Mouse (Mus musculus): ENCODE measurements around the gene Myo18b. TPM values are rescaled to one million over a fixed set of nuclear protein-coding genes. Genes with fewer than 3 reads are reported as not detected.

The Myo18b gene
- total and polyA plus RNA-seq, 3 experiments, result not detected

GRCm38 (mm10) chr5:112679251-112679650 lies 216.9 kb downstream of the Myo18b start:
- H3K79me2 ChIP-seq (replicated peaks; ENCODE audit: control insufficient read depth, extremely low read depth, insufficient read depth, poor library complexity, severe bottlenecking), result no peaks in the 10 kb centered on the region
- no peak overlapping the region for H3K4me3 ChIP-seq (replicated peaks in 1 of 3; ENCODE audit: low read depth in 2 of 3, low read length in 2 of 3, poor library complexity in 1 of 3)
- no peak for DNase-seq (ENCODE audit: extremely low read depth)
- H3K4me2 ChIP-seq (ENCODE audit: insufficient read depth, low read depth, poor library complexity, severe bottlenecking), result no peak overlapping the region
- TF ChIP-seq ETS1 (conservative IDR thresholded peaks at IDR 0.05; ENCODE audit: low read depth, low read length) (no peak), USF2 (conservative IDR thresholded peaks at IDR 0.05; ENCODE audit: low read depth, low read length) (no peak), IRF4 (IDR thresholded peaks at IDR 0.05; ENCODE audit: low read depth, low read length) (no peak), HCFC1 (IDR thresholded peaks at IDR 0.05; ENCODE audit: low read depth, low read length) (no peak), USF1 (IDR thresholded peaks at IDR 0.05; ENCODE audit: low read depth, low read length) (no peak), MAFK (IDR thresholded peaks at IDR 0.05; ENCODE audit: insufficient replicate concordance, low read length) (no peak), SIN3A (IDR thresholded peaks at IDR 0.05; ENCODE audit: low read length) (no peak), RCOR1 (conservative IDR thresholded peaks at IDR 0.05; ENCODE audit: low read depth, low read length) (no peak), RAD21 (IDR thresholded peaks at IDR 0.05; ENCODE audit: low read depth, low read length) (no peak), POLR2AphosphoS2 (IDR thresholded peaks at IDR 0.05; ENCODE audit: low read depth, low read length) (no peak), CHD2 (IDR thresholded peaks at IDR 0.05; ENCODE audit: low read length) (no peak), PAX5 (IDR thresholded peaks at IDR 0.05; ENCODE audit: low read length) (no peak), EP300 (IDR thresholded peaks at IDR 0.05; ENCODE audit: low read length) (no peak), NRF1 (IDR thresholded peaks at IDR 0.05; ENCODE audit: low read depth, low read length) (no peak), TBP (conservative IDR thresholded peaks at IDR 0.05; ENCODE audit: low read depth, low read length) (no peak), MEF2A (IDR thresholded peaks at IDR 0.05; ENCODE audit: borderline replicate concordance, low read depth, low read length) (no peak), MYC (IDR thresholded peaks at IDR 0.05; ENCODE audit: low read depth, low read length) (no peak), JUND (conservative IDR thresholded peaks at IDR 0.05; ENCODE audit: low read depth, low read length) (no peak), MAZ (IDR thresholded peaks at IDR 0.05; ENCODE audit: low read depth, low read length) (no peak)
- no peaks in the 10 kb centered on the region for H3K27me3 ChIP-seq (replicated peaks)
- H3K9ac ChIP-seq (ENCODE audit: insufficient read depth, low read depth), result no peak overlapping the region
- in situ Hi-C loops (cut with MboI; ENCODE audit: low pct_ligation_motif_present, low pct_unique_long_range_greater_than_20kb, low sequenced_read_pairs), result no loop called here
- dilution Hi-C loops (cut with MboI; ENCODE audit: extremely low pct_ligation_motif_present, extremely low pct_unique_long_range_greater_than_20kb, low sequenced_read_pairs), result no loop called here
- no peak overlapping the region for H3K27ac ChIP-seq (ENCODE audit: insufficient read depth, low read depth)
- H3K4me1 ChIP-seq (ENCODE audit: control insufficient read depth in 1 of 2, insufficient read depth in 2 of 2), result no peaks in the 10 kb centered on the region
- peaks cover 89% of the 10 kb centered on the region for H3K9me3 ChIP-seq (replicated peaks; ENCODE audit: low read length)
- H3K36me3 ChIP-seq (replicated peaks in 1 of 2; ENCODE audit: control insufficient read depth in 1 of 2, insufficient read depth in 1 of 2, low read length in 1 of 2), result no peaks in the 10 kb centered on the region

GRCm38 (mm10) chr5:112678153-112678552 lies 218.0 kb downstream of the Myo18b start:
- no peak overlapping the region for H3K4me3 ChIP-seq (replicated peaks in 1 of 3; ENCODE audit: low read depth in 2 of 3, low read length in 2 of 3, poor library complexity in 1 of 3)
- no peaks in the 10 kb centered on the region for H3K36me3 ChIP-seq (replicated peaks in 1 of 2; ENCODE audit: control insufficient read depth in 1 of 2, insufficient read depth in 1 of 2, low read length in 1 of 2)
- H3K27me3 ChIP-seq (replicated peaks), result no peaks in the 10 kb centered on the region
- H3K9ac ChIP-seq (ENCODE audit: insufficient read depth, low read depth), result no peak overlapping the region
- peaks cover 90% of the 10 kb centered on the region for H3K9me3 ChIP-seq (replicated peaks; ENCODE audit: low read length)
- H3K4me2 ChIP-seq (ENCODE audit: insufficient read depth, low read depth, poor library complexity, severe bottlenecking), result no peak overlapping the region
- DNase-seq (ENCODE audit: extremely low read depth), result no peak
- H3K27ac ChIP-seq (ENCODE audit: insufficient read depth, low read depth), result no peak overlapping the region
- H3K79me2 ChIP-seq (replicated peaks; ENCODE audit: control insufficient read depth, extremely low read depth, insufficient read depth, poor library complexity, severe bottlenecking), result no peaks in the 10 kb centered on the region
- TF ChIP-seq CTCF (conservative IDR thresholded peaks at IDR 0.05 in 1 of 2, IDR thresholded peaks at IDR 0.05 in 1 of 2; ENCODE audit: low read depth in 2 of 2, low read length in 2 of 2), result no peak
- no peak for TF ChIP-seq JUN (IDR thresholded peaks at IDR 0.05; ENCODE audit: insufficient read depth, low read depth, low read length)
- TF ChIP-seq NELFE (IDR thresholded peaks at IDR 0.05; ENCODE audit: low read depth, low read length), result no peak
- no peak for TF ChIP-seq MAZ (IDR thresholded peaks at IDR 0.05; ENCODE audit: low read depth, low read length)
- no peak for TF ChIP-seq IRF4 (IDR thresholded peaks at IDR 0.05; ENCODE audit: low read depth, low read length)
- TF ChIP-seq UBTF (IDR thresholded peaks at IDR 0.05; ENCODE audit: low read depth, low read length), result no peak
- no peak for TF ChIP-seq ZMIZ1 (IDR thresholded peaks at IDR 0.05; ENCODE audit: low read depth, low read length)
- no peak for TF ChIP-seq RAD21 (IDR thresholded peaks at IDR 0.05; ENCODE audit: low read depth, low read length)
- no peak for TF ChIP-seq USF2 (conservative IDR thresholded peaks at IDR 0.05; ENCODE audit: low read depth, low read length)
- TF ChIP-seq MAFK (IDR thresholded peaks at IDR 0.05; ENCODE audit: insufficient replicate concordance, low read length), result no peak
- TF ChIP-seq SMC3 (IDR thresholded peaks at IDR 0.05; ENCODE audit: low read depth, low read length), result no peak
- TF ChIP-seq ZKSCAN1 (IDR thresholded peaks at IDR 0.05; ENCODE audit: borderline replicate concordance, low read depth, low read length), result no peak
- TF ChIP-seq TBP (conservative IDR thresholded peaks at IDR 0.05; ENCODE audit: low read depth, low read length), result no peak
- TF ChIP-seq ZC3H11A (IDR thresholded peaks at IDR 0.05; ENCODE audit: low read depth, low read length), result no peak
- TF ChIP-seq NRF1 (IDR thresholded peaks at IDR 0.05; ENCODE audit: low read depth, low read length), result no peak
- TF ChIP-seq TCF12 (IDR thresholded peaks at IDR 0.05; ENCODE audit: low read depth, low read length), result no peak
- TF ChIP-seq HCFC1 (IDR thresholded peaks at IDR 0.05; ENCODE audit: low read depth, low read length), result no peak
- TF ChIP-seq ETS1 (conservative IDR thresholded peaks at IDR 0.05; ENCODE audit: low read depth, low read length), result no peak
- in situ Hi-C loops (cut with MboI; ENCODE audit: low pct_ligation_motif_present, low pct_unique_long_range_greater_than_20kb, low sequenced_read_pairs) (no loop called here), dilution Hi-C loops (cut with MboI; ENCODE audit: extremely low pct_ligation_motif_present, extremely low pct_unique_long_range_greater_than_20kb, low sequenced_read_pairs) (no loop called here)
- no peaks in the 10 kb centered on the region for H3K4me1 ChIP-seq (ENCODE audit: control insufficient read depth in 1 of 2, insufficient read depth in 2 of 2)
